Mouse (Mus musculus): Measurements from ENCODE around the gene Selenbp1. TPM values are rescaled to one million over a fixed set of nuclear protein-coding genes. Genes with fewer than 3 reads are reported as not detected.
"Not testable (repeated sequence)": the region's sequence is repeated elsewhere in the genome, so short reads cannot be mapped to it uniquely, and the experiment has no call there.

Gene Selenbp1
- 100 to 1,000 TPM in 1 of 2 experiments, 10 to 100 TPM in 1; 97.9 to 127 TPM for total RNA-seq (2021)
- long read RNA-seq, experiment 1, transcript Selenbp1-201 (12 exons, 1,712 nt) = major isoform, 118 of 202 reads
- long read RNA-seq, experiment 1, partial matches to known transcripts = 61 of 202 reads
- long read RNA-seq, experiment 1, other reads (novel, unspliced or antisense) = 22 of 202 reads
- long read RNA-seq, experiment 2, transcript Selenbp1-201 (12 exons, 1,712 nt) = major isoform, 61 of 120 reads
- long read RNA-seq, experiment 2, partial matches to known transcripts = 52 of 120 reads
- long read RNA-seq, experiment 2, other reads (novel, unspliced or antisense) = 7 of 120 reads

GRCm38 (mm10) chr3:94932809-94933564 lies at the start of gene Selenbp1:
Gene Selenbp1, plus strand, starts transcription at chr3:94933056.
- peak; percentile 95 for DNase-seq

DNA sequence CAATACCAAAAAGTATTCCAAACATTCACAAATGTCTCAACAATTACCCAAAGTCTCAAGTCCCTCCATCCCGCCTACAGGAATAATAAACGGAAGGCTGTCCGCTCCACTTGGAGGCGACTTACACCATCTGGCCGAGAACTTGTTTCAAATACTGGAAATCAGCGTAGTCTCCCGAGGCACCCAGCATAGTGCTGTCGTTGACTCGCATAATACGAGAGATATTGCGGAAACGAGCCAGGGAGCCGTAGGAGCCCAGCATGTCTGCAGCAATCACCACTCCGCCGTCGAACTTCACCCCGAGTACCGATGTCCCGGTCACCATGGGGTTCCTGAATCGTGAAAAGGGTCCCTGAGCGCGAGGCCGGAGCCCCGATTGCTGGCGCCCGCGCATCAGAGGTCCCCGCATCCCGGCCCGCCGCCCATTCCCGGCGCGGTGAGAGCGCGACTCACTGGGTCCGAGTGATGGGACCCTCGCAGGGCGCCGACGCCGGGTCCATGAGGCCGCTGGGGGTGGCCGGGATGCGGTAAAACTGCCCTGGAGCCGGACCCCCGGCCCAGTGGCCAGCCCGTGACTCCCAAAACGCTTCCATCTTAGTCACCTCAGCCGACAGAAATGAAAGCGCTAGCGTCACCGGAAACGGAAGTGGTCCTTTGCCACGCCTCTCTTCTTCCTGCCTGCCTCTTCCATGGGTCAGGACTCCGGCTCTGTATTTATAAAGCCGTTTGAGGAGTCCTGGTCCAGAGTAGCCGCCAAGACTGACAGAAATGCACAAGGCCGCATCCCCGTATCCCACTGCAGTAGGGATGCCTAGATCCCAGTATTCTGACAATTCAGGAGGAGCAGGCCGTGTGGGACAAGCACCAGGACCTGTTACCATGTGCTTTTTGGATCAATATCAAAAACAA lies 46.3 kb upstream of the Selenbp1 start, which contains the start of gene Psmb4:
TSS of gene Psmb4 (minus strand) at position 646 of the 909 bp plus-strand sequence.
- peak; percentile 91 to 93 for DNase-seq

GRCm38 (mm10) chr3:94888595-94888994 lies 44.3 kb upstream of the Selenbp1 start:
- peak in 1 of 2 experiments; percentile 40 for DNase-seq

- no peak for DNase-seq
Measured at GRCm38 (mm10) chr3:94894076-94894475, 38.8 kb upstream of the Selenbp1 start.

- peak; percentile 61 to 74 for DNase-seq
Measured at GRCm38 (mm10) chr3:94902747-94903146, 30.1 kb upstream of the Selenbp1 start.

GRCm38 (mm10) chr3:94904759-94905158 lies 28.1 kb upstream of the Selenbp1 start:
- not testable (repeated sequence) for DNase-seq

DNA sequence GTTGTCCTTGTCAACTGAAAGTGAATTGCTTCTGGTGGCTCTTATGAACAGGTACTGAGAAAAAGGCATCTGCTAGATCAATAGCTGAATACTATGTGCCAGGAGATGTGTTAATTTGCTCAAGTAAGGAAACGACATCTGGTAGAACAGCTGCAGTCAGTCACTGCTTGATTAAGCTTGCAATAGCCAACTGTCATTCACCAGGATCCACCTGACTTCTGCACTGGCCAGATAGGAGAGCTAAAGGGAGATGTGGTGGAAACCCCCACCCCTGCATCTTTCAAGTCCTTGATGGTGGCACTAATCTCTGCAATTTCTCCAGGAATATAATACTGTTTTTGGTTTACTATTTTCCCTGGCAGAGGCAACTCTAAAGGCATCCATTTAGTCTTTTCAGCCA lies 26.4 kb upstream of the Selenbp1 start:
- no peak for DNase-seq

DNA sequence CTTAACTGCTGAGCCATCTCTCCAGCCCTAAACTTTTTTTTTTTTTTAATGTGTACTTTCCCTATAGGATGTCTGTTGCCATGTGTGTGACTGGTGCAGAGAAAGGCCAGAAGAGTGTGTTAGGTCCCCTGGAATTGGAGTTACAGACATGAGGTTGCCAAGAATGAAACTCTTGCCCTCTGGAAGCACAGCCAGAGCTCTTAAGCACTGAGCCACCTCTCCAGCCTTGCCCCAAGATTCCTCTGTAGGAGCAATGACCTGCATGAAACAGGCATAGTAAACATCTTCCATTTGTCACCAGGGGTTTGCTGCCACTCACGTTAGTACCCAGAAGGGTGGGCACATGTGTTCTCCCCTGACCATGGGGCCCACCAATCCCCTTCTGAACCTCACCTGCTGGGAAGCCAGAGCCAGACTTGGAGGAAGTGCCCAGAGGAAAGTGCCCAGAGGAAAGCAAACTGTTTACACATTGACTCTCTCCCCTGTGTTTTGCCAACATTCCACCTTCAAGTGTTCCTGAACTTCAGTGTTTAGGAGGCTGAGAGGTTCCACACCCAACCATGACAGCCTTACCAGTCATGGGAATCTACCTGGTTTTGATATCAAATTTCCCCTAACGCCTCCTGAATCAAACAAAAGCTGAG lies 21.7 kb upstream of the Selenbp1 start:
- DNase-seq = no peak

GRCm38 (mm10) chr3:94913801-94914200 lies 19.1 kb upstream of the Selenbp1 start:
- DNase-seq = no peak

DNA sequence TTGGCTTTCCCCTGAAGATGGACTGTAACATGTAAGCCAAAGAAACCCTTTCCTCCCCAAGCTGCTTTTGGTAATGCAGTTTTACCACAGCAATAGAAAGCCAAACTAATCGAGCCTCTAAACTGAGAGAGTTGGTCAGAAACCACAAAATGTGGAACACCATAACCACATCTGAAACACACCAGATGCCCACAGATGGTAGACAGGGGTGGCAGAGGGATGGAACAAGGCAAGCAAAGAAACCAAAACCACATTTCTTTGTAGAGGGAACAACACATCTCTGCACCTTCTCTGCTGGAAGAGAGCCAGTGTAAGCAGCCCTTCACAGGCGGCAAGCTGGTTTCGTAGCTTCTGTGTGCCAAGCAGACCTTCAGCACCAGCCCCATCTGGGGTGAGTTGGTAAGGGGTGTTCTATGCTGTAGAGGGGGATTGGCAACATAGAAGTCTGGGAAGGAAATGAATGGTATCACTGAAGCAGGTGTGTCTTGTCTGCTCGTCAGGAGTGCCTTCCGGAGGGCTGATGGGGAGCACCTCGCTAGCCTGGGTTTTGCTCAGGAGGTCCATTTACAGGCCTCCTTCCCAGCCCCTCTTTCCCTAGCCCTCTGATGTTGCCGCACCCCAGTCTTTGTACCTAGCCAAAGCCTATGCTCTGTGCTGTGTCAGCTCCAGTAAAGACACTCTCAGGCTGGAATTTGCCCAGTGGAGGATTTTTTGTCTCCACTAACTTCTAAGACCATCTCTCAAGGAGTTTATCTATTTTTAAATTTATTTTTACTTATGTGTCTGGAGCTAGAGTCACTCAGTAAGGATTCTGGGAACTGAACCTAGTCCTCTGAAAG lies 16.7 kb upstream of the Selenbp1 start:
- DNase-seq = no peak

DNA sequence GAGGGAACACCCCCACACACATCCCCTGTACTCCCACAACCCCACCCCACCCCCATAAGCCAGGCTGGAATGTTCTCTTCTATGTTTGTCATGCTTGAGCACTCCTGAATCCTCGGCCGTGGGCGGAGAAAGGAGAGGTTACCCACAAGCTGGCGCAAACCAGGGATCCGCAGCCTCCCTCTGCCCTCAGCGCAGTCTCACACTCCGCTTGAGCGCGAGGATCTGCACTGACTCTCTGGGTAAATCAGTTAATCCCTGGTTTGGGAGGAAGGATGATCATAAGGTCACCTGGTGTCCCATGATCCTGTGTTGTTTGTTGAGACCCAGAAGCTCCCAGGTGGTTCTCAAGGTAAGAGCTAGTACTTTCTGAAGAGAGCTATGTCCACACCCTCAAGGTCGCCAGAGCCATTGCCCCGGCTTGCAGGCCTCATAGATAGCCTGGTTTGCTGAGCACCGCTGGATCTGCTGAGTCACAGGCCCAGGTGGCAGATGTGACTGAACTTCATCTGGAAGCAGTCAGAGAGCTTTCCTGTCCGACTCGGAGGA lies 15.0 kb upstream of the Selenbp1 start:
- DNase-seq = no peak

DNA sequence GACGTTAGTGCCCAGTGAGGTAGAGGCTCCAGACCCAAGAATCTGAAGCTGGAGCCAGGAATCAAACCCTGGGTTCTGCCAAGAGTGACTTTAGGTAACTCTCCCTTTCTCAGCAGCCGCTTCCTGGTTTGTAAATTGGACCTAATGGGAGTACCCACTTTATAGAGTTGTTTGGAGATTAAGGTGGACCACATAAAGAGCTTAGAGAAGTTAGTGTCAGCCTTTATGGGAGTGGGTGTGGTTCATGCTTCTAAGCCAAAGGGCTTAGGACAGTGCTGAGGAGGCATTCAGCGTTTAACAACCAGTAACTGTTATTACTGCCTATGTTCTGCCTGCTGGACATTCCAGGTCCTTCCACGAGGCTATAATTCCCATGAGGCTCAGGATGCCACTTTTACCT lies 14.0 kb upstream of the Selenbp1 start:
- no peak for DNase-seq

- no peak for DNase-seq
Measured at GRCm38 (mm10) chr3:94921104-94921503, 11.8 kb upstream of the Selenbp1 start.

- DNase-seq = no peak
Measured at GRCm38 (mm10) chr3:94922333-94922732, 10.5 kb upstream of the Selenbp1 start.

GRCm38 (mm10) chr3:94924688-94925087 lies 8.2 kb upstream of the Selenbp1 start:
- no peak for DNase-seq

DNA sequence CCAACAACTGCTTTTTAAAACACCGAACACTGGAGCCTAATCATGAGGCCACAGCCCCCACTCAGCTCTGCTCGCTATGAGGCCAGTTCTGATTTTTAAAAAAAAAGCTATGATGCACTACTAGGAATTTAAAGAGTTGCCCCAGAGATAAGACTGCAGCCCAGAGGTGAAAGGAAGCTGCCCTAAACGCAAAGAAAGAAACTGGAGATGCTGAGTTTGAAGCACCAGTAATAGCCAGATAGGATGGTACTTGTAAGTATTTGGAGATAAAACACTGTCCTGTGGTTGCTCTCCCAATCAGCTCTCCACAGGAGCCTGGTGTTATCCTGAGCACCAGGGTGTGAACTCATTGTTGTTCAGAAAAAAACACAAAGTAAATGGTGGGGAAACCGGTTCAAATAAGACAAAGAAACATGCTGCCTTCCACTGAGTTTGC lies 6.5 kb upstream of the Selenbp1 start:
- not testable (repeated sequence) for DNase-seq

- DNase-seq = not testable (repeated sequence)
Measured at GRCm38 (mm10) chr3:94928979-94929378, 3.9 kb upstream of the Selenbp1 start.

DNA sequence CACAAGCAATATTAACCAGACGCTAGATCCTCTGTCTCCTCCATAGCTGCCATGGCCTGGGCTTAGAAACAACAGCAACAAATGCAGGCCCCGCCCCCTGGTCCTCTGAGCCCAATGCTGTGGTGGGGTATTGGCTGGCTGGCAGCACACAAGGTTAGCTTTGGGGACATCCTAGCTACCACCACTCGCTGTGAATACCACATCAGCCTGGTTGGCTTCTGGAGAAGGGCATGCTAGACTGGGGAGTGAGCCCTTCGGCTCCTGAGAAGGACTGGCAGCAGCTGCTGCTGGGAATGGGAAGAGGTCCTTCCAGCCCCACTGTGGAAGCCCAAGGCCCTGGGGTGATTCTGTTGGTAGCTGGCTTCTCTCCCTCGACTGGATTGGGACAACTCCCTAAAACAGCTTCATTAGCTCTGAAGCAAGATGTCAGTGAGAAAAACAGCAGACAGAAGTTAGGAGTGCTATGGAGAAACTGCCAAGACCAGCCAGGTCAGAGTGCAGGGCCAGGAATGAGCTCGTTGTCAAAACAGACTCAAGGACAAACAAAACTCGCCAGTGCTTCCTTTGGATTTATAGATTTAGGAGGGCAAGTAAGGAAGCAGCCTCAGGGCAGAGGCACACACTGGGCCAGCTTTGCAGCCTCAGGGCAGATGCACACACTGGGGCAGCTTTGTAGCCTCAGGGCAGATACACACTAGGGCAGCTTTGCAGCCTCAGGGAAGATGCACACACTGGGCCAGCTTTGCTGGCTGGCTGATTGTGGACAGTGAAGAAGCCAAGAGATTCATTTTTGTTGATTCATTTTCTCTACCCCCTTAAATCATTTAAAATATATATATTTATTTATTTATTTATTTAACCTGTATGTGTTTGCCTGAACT lies 2.2 kb upstream of the Selenbp1 start:
- peak; percentile 52 to 61 for DNase-seq

DNA sequence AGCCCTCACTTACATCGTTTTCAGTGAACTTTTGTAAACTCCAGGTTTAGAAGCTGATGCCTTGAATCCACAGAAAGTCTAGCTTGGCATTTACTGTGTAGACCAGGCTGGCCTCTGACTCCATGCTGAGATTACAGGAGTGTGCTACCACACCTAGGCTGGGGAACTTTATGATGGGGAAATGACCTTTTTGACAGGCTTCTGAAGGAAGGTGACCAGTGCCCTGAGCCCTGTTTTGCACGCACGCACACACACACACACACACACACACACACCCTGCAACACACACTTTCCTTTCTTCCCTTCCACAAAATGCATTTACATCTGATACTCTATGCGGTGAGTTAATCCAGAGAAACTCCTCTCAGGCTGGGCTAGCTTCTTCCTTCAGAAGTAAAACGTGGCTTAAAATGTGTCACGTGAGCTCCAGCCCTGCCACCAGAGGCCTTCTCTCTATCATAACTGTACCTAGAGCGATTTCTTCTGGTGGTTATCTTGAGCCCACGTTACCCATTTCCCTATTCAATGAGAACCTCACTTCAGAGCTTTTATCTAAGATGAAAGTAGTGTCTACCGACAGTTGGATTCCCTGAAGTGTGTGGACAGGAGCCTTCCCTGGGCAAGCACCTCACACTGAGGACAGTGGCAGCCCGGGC lies 1.3 kb upstream of the Selenbp1 start:
- DNase-seq = not testable (repeated sequence)

All from heart, adult 18-20 months (tissue).